ENCODE assay signal across 8 mouse cellular contexts in the genomic region with DNA sequence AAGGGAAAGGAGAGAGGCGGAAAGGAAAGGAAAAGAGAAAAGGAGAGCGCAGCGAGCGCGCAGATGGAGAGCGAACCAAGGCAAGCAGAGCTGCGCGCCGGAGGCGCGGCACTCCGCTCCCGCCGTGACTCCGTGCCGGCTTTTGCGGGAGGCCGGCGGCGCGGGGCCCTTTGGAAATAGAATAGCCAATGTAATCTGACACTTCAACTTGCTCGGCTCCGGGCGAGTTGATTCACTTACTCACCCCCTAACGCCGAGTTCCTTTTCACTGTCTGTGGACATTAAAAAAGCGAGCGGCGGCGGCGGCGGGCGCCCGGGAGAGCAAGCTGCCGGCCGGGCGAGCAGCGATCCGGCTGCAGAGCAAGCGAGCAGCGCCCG. TPM values are rescaled to one million over a fixed set of nuclear protein-coding genes. Genes with fewer than 3 reads are reported as not detected.
DNase-seq lines count a peak whose midpoint lies in the region; ATAC-seq and TF ChIP-seq lines count a peak whose summit lies in the region.

Gene Zmiz1 (plus strand): TSS at position 170 of the 378 bp plus-strand sequence.

- POLR2A ChIA-PET in Patski (lab: Charles Lee) = interaction anchor here (0.9 to 2.7 kb wide), 9 partner anchors 9 to 128 kb away, joined by 3 to 9 read pairs (median 4); no protein-coding TSS in a partner anchor

- CTCF ChIA-PET in Patski (lab: Charles Lee) = interaction anchor here (1.2 to 3.5 kb wide), 3 partner anchors 94 to 675 kb away, joined by 3 to 19 read pairs (median 3); no protein-coding TSS in a partner anchor

- H3K27me3 ChIP-seq in Patski = no peaks in the 10 kb centered on the region
- H3K27me3 ChIP-seq in hindbrain, postnatal 0 days (ENCODE audit: insufficient read depth, low read length) = no peaks in the 10 kb centered on the region

- peak; percentile 46 for ATAC-seq in Patski
- ATAC-seq in hindbrain, postnatal 0 days = peak; percentile 28

- no peaks in the 10 kb centered on the region for H3K36me3 ChIP-seq in hindbrain, postnatal 0 days (ENCODE audit: insufficient read depth, low read length)
- H3K36me3 ChIP-seq in macrophage (ENCODE audit: inconsistent target) = no peaks in the 10 kb centered on the region

- peak within 1 kb of the TSS; percentile 98 for H3K27ac ChIP-seq in hindbrain, postnatal 0 days
- H3K27ac ChIP-seq in macrophage = peak within 1 kb of the TSS; percentile 99

- no peak for TF ChIP-seq CTCF in Patski (IDR thresholded peaks at IDR 0.05)
- TF ChIP-seq CTCF in hindbrain, postnatal 0 days (IDR thresholded peaks at IDR 0.05; ENCODE audit: low read depth) = no peak

- no peaks in the 10 kb centered on the region for H3K9me3 ChIP-seq in hindbrain, postnatal 0 days (ENCODE audit: low read length)

- in situ Hi-C loops in Patski (cut with MboI; ENCODE audit: low pct_unique_long_range_greater_than_20kb) = loop anchor here (5.0 to 10.0 kb wide), 3 partner anchors 87 to 964 kb away; no protein-coding TSS in a partner anchor

- H3K4me2 ChIP-seq in hindbrain, postnatal 0 days (ENCODE audit: low read depth, low read length) = peak within 1 kb of the TSS; percentile 89

- H3K4me1 ChIP-seq in hindbrain, postnatal 0 days (ENCODE audit: insufficient read depth, low read length) = peaks cover 30% of the 10 kb centered on the region

- H3K4me3 ChIP-seq in hindbrain, postnatal 0 days (ENCODE audit: low read length) = peak within 1 kb of the TSS; percentile 85
- peak within 1 kb of the TSS; percentile 92 for H3K4me3 ChIP-seq in macrophage (ENCODE audit: inconsistent target)

- H3K79me2 ChIP-seq in macrophage (ENCODE audit: inconsistent target) = peaks cover 47% of the 10 kb centered on the region

- no peak for DNase-seq in Patski (ENCODE audit: low read depth, low spot score)
- DNase-seq in cerebellum, postnatal 4 days (ENCODE audit: low spot score in 2 of 2) = peak; percentile 78 to 93
- DNase-seq in gastrocnemius, adult 8-10 months (ENCODE audit: low spot score in 2 of 2) = peak; percentile 81 to 83
- DNase-seq in hindbrain, postnatal 0 days (ENCODE audit: low spot score) = peak; percentile 95
- peak; percentile 79 to 89 for DNase-seq in left cerebral cortex, adult 18-20 months (ENCODE audit: low spot score in 2 of 2)
- DNase-seq in right cerebral cortex, adult 18-20 months = peak; percentile 90
- DNase-seq in urinary bladder, adult 2 months (ENCODE audit: low spot score) = no peak

- WGBS in hindbrain, postnatal 0 days = under 1% methylated on average over 42 of the region's 42 CpGs
- 0% methylated on average over 39 of the region's 42 CpGs for WGBS in macrophage (ENCODE audit: missing documents)

- H3K9ac ChIP-seq in hindbrain, postnatal 0 days (replicated peaks; ENCODE audit: low read length) = peak within 1 kb of the TSS; percentile 96

RNA-seq across cellular contexts. Expression of gene Zmiz1, which starts in this region (rescaled TPM):
- polyA plus RNA-seq in Patski (2021) (55.2 TPM), macrophage (2018) (74.5 to 135 TPM (median 101 TPM) in 3 replicates)
- 10 to 100 TPM; 18.5 to 28.7 (median 21.8) TPM for total RNA-seq in gastrocnemius, adult 8-10 months (2022)
- 129 and 135 TPM in 2 replicates for total RNA-seq in hindbrain, postnatal 0 days (2014; rRNA removed)
- 41.9 and 50.6 TPM in 2 replicates for polyA plus RNA-seq in hindbrain, postnatal 0 days (2015; fragmentation: Nextera tagmentation; extraction: Ambion mirVana)
- 100 to 1,000 TPM in 1 of 2 experiments, 10 to 100 TPM in 1; 89.2 to 100 TPM for total RNA-seq in left cerebral cortex, adult 18-20 months (2021)
- total RNA-seq in macrophage (2018; cell fraction: chromatin; rRNA removed) = 100 to 1,000 TPM; 201 to 426 (median 339) TPM
- 100 to 1,000 TPM; 130 to 224 (median 189) TPM for total RNA-seq in macrophage (2018; cell fraction: cytosol; rRNA removed)
- total RNA-seq in macrophage (2018; cell fraction: nucleus; rRNA removed) = 100 to 1,000 TPM; 176 to 364 (median 261) TPM
- polyA plus RNA-seq in urinary bladder, adult 2 months (2012; rRNA removed) = 15.3 and 31.4 TPM in 2 replicates

Comparison
In these comparisons a context has a peak if more than half of its experiments do, and no peak if none do; other contexts are left out.
1. DNase-seq: peak in cerebellum, postnatal 4 days (2 of 2), gastrocnemius, adult 8-10 months (2 of 2), hindbrain, postnatal 0 days (single experiment), left cerebral cortex, adult 18-20 months (2 of 2) and right cerebral cortex, adult 18-20 months (single experiment); none in Patski (single experiment) and urinary bladder, adult 2 months (single experiment).